Mouse (Mus musculus) stomach, postnatal 0 days (tissue): ENCODE data around the gene Tac4.

Experiments
- CTCF ChIP-seq: IDR thresholded peaks from 2 replicates; pipeline ENCODE4 v1.5.1; 2016; ENCODE audit warnings: antibody characterized with exemption, low read depth, mild to moderate bottlenecking, moderate library complexity
- EP300 ChIP-seq: optimal IDR thresholded peaks from 2 replicates; pipeline ENCODE3; 2016; ENCODE audit warnings: antibody characterized with exemption

GRCm38 (mm10) chr11:95307526-95307925, 46.2 kb downstream of the Tac4 start:
- TF ChIP-seq CTCF (no peak), EP300 (no peak)
